Mouse (Mus musculus): ENCODE results near the gene Myh9.

GRCm38 (mm10) chr15:77831138-77831579 lies 10.8 kb downstream of the Myh9 start:
- TF ChIP-seq CTCF (IDR thresholded peaks at IDR 0.05; ENCODE audit: insufficient read depth, low read depth, low read length), result no peak
- TF ChIP-seq POLR2A (IDR thresholded peaks at IDR 0.05; ENCODE audit: insufficient read depth, low read depth, low read length), result no peak

Data from olfactory bulb, adult 2 months (tissue).